Mouse (Mus musculus): ENCODE measurements around the gene Nup133.
A peak's percentile ranks its signal among the peaks of the same experiment; 100 is the strongest.
"Not testable (repeated sequence)": the region's sequence is repeated elsewhere in the genome, so short reads cannot be mapped to it uniquely, and the experiment has no call there.

Nup133 gene

DNA sequence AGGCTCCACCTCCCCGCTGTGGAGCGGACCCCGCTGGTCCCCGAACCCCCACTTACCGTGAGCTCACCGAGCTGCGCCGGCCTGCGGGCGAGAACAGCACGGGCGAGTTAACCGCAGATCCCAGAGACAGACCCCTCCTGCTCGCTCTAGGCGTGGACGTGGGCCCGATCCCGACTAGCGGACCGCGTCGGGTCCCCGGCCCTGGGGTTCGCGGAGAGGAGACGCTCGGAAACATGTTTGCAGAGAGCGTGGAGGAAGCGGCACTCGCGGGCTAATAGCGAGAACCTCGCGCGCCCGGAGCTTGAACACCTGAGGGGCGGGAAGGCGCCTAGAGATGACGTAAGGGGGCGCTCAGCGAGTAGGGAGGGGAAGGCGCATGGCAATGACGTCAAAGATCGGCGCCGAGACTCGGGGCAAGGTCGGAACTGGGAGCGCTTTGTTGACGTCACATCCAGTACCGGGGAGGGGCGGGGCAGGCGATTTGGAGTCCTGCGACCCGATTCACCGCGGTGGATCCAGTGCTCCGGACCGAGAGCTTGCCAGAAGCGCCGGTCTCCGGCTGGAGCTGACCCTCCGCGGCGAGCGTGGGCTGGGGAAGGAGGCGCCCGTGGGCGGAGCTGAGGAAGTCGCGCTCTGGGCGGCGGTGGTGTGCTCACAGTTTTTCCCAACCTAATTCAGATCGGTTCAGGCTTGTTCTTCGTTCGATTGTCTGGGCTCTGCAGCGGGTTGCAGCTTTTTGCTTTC lies at the start of gene Nup133:
Gene Nup133, minus strand, starts transcription at position 324 of the 744 bp plus-strand sequence.
- DNase-seq (ENCODE audit: low spot score in 2 of 2) = peak; percentile 99 to 100

DNA sequence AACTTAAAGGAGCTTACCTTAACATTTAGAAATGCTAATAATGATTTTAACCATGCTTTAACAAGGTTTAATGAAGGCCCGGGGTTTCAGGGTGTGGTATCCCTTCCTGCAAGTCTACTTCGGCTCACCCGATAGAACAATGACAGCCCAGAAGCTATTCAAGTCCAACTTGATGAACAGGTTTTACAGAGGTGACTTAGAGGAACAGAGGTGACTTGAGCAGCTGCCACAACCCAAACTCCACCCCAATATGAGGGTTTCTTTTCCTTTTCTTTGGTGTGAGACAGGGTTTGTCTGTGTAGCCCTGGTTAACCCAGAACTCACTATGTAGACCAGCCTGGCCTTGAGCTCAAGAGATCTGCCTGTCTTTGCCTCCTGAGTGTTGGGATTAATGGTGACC lies 44.9 kb upstream of the Nup133 start:
- no peak for DNase-seq (ENCODE audit: low spot score in 2 of 2)

DNA sequence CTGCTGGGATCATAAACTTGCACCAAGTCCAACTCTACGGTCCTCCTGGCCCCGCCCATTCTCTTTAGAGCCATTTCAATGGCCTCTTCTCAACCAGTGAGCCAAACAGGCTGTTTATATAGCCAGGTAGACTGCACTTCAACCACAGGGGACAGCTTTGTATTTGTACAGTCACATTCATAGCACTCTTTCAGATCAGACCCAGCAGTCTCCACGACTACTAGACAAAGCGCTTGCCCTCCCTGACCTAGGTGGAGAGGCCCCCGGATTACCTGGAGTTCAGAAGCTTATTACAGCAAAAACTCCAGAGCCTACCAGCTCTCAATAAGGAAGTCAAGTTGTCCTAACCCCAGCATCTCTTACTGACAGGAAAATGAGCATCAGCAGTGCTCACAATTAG lies 44.5 kb upstream of the Nup133 start:
- DNase-seq (ENCODE audit: low spot score in 2 of 2) = no peak

DNA sequence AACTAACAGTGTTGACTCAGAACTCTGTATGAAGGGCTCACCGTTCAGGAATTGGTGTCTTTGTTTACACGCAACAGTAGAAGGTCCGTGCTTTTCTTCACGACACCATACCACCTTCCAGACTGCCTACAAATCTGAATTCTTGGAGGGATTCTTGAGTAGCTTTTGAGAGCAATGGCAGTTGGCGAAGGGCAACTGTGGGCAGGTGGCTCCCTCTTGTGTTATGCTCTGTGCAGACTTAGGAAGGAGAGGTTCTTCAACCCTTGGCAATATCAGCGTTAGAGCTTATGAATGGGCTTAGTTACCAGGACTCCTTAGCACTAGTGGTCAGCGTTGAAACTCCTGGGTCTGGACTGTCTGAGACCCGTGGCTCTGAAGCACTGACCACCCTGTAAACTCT lies 43.5 kb upstream of the Nup133 start:
- peak in 1 of 2 experiments; percentile 69 for DNase-seq (ENCODE audit: low spot score in 2 of 2)

DNA sequence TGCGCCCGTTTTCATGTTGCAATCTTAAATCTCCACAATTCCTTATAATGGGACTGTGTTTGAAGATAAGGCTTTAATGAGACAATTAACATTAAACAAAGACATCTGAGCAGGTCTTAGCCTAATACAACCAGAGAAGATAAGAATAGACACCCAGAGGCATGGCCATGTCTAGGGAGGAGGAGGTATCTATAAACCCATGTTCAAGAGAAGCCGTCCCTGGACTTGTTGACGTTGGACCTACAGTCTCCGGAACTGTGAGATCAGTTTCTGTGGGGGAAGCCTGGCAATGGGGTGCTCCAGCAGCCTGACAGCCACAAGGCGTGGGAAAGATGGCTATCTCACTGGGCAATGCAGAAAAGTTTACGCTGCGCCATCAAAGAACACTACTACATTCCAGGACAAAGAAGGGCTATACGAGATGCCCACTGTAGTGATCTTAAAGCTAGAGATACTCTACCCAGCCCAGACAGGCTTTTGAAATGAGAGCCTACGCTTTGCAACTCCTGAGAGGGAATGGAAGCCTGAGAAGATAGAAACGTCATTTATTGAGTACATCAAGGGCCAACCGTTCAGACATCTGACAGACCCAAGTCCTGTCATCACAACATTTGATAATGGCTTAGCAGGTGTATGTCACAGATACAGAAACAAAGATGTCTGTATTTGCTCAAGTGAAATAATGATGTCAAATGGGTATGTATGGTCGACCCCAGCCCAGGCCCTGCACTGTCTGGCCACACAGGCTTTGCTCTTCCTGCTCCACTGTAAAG lies 41.4 kb upstream of the Nup133 start:
- peak in 1 of 2 experiments; percentile 41 for DNase-seq (ENCODE audit: low spot score in 2 of 2)

DNA sequence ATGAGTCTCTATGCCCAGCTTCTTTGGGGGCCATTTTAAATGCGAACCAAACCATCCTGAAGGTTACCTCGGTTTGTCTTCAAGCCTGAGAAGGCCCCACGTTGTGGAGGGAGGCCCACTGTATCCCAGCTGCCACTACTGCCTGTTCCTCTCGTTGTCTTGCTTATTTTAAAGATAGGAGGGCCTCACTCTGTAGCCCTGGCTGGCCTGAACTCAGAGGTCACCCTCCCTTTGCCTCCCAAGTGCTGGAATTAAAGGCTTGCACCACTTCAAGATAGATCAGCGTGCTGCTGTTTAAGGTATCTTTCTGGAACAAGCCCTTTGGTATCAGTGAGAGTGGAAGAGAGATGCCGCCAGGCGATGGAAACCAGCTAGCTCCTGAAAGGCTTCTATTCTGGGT lies 40.1 kb upstream of the Nup133 start:
- DNase-seq (ENCODE audit: low spot score in 2 of 2) = peak in 1 of 2 experiments; percentile 42

DNA sequence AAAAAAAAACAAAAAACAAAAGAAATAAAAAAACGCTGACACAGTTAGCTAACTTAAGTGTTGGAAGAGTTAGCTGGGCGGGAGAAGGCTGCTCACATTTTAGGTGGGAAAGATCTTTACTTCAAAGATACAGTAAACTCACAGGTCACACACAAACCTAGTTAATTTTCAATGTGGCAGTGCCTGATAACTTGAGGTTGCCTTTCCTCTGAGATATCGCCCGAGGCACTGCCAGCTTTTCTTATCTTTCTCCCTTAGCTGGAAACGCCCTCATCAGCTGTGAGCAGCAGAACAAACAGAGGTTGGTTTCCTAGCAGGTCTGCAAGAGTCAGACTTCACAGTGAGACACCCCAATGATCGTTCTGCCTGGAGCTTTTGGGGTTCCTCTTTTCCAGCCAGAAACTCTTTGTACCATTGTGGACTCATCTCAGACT lies 39.6 kb upstream of the Nup133 start:
- peak; percentile 61 to 78 for DNase-seq (ENCODE audit: low spot score in 2 of 2)

DNA sequence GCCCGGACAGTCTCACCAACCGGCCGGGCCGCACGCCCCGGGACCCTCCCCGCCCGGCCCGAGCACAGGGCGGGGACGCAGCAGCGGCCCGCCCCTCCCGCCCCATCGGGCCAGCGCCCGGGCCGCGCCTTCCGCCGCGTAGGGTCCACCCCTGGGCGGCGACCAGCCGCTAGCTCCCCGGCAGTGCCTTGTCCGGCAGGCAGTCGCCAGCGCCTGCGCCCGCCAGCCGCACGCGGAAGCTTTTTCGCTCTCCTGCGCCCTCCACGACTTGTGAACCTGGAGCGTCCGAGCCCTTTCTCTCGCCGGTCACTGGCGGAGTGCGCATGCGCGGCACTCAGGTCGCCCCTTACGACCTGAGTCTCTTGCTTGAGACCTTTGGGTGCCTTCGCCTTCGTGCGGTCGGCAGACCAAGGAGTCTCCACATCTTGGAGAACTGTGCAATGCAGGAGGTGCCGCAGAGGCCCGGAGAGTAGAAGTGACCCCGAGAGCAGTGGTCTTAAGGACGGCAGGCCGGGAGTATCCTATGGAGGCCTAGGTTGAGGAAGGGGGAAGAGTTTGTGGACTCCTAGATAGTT lies 33.8 kb upstream of the Nup133 start, which contains the start of gene Abcb10:
Gene Abcb10, minus strand, starts transcription at position 297 of the 575 bp plus-strand sequence.
- DNase-seq (ENCODE audit: low spot score in 2 of 2) = peak; percentile 87 to 88

DNA sequence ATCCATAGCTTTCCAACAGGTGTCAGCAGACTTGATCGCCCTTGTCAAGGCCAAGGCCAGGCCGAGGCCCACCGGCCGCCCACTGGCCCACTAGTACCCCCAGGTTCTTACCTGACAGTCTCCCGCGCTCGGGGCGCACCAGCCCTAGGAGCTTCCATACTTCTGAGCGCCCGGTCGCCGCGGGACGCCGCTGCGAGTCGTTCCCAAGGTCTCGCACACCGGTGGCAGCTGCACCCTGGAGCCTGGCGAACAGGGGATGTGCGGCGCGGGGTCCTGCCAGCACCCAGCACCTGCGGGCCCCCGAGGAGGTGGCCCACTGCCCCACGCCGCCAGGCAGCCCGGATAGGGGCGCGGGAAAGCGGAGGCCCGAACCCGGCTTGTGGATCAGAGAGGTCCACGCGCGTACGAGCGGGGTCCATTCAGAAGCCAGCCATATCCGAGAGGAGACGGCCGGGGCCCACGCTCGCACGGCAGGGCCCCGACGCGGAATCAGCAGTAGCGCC lies 33.3 kb upstream of the Nup133 start:
- DNase-seq (ENCODE audit: low spot score in 2 of 2) = peak; percentile 62 to 72

DNA sequence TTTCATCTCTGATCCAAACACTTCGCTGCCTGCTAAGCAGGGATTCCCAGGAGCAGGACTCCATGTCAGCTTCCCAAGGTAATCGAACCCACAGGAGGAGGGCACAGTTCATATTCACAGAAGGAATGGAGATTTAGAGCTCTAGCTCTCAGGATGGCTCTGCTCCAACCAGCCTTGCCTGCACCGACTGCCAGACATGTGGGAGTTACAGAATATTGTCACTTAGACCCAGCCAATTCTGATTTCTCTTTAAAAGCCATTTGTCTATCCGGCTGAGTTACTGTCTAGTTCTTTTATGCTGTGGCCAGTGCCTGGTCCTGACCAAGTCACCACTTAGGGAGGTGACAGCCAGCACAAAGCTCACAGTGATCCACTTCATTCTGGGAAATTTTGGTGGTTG lies 32.6 kb upstream of the Nup133 start:
- DNase-seq (ENCODE audit: low spot score in 2 of 2) = peak in 1 of 2 experiments; percentile 53

DNA sequence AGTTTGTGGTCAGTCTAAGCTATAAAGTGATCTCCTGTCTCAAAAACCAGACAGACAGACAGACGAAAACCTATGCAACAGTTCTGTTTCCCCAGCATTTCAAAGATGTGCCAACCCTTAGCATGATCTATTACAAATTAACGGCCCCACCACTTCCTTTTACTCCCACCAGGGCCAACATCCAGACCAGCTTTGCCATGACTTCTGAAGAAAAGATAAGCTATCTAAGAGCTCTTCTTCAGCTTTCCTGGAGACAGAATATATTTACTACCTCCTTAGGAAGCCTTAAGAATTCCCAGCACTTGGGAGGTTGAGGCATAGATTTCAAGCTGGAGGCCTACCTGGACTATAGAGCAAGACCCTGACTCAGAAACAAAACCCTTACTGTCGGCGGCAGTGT lies 31.2 kb upstream of the Nup133 start:
- no peak for DNase-seq (ENCODE audit: low spot score in 2 of 2)

DNA sequence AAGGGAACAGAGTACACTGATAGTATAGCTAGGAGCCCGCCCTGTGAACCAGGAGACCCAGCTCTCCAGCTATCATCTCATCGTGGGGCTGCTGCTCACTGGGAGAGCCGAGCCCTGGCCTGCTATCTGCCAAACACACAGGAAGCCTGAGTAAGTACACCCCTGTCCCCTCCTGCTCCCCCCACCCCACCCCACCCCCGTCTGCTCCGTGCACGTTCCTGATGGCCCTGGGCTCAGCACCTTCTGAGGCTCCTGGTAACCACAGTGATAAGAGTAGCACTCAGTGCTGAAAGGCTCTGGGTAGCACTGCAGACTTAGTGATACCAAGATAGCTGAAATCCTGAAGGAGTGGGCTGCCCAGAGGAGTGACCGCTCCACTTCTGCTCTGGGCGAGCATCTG lies 29.9 kb upstream of the Nup133 start:
- peak; percentile 54 to 58 for DNase-seq (ENCODE audit: low spot score in 2 of 2)

DNA sequence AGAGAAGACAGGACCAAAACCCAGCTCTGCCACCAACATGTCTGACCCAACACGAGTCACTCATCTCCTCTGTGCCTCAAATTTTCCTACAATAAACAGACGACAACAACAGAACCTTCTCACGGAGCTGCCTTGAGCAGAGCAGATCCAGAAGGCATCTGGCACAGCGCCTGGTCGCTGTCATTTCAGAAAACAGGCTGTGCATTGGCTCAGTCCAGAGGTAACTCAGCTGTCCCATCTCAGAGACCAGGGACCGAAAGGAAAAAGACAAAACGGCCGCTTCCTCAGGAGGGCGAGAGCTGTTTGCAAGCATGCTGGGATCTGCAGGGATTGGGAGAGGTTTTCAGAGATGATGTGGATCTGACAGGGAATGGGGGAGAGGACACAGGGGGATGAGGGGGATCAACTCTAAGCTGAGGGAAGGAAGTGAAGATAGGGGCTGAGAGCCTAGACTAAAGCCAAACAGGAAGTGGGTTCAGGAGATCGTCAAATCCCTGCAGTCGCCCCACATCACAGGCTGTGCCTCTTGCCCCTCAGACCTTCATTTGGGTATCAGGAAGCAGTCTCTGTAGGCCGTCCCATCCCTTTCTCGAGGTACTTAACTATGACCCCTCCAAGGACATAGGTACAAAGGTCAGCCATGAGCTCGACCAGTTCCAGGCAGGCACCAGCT lies 29.2 kb upstream of the Nup133 start:
- no peak for DNase-seq (ENCODE audit: low spot score in 2 of 2)

DNA sequence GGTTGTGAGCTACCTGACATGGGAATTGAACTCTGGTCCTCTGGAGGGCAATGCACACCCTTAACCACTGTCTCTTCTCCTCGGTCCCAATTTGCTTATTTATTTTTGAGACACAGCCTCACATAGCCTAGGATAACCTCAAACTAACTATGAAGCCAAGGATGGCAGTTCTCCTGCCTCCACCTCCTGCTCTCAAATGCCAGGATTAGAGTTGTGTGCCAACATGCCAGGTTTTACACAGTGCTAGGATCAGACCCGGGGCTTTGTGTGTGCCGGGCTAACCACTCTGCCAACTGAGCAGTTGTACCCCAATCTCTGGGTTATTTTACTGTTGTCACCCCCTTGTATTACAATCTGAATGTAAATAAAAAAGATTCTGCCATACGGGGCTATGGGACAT lies 28.4 kb upstream of the Nup133 start:
- DNase-seq (ENCODE audit: low spot score in 2 of 2) = no peak

DNA sequence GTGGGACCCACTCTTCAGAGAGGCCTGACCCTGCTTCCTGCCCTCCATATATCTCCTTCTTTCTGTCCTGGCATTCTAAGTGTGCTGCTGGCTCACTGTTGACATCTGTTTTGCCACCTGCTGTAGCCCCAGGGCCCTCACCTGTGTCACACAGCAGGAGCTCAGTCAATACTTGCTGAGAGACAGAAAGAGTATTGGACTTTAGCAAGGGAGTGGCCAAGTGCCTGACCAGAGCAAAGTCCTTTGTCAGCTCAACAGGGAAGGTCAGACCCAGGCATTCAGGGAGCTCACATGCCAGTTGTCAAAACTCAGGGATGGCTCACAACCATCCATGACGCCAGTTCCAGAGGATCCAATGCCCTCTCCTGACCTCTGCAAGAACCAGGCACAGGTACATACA lies 24.4 kb upstream of the Nup133 start:
- no peak for DNase-seq (ENCODE audit: low spot score in 2 of 2)

DNA sequence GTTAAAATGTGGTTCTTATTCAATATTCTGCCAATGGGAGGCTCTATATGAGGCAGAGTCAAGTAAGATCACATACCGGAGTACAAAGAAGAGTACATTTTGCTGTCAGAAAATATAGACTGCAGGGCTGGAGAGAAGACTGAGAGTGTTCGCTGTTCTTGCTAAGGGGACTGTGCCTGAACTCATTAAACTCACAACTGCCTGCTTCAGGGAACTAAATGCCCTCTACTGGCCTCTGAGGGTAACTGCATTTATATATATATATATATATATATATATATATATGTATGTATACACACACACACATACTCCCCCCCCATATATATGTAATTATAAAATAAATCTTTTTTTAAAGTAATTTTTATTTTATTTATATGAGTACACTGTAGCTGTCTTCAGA lies 17.8 kb upstream of the Nup133 start:
- DNase-seq (ENCODE audit: low spot score in 2 of 2) = no peak

DNA sequence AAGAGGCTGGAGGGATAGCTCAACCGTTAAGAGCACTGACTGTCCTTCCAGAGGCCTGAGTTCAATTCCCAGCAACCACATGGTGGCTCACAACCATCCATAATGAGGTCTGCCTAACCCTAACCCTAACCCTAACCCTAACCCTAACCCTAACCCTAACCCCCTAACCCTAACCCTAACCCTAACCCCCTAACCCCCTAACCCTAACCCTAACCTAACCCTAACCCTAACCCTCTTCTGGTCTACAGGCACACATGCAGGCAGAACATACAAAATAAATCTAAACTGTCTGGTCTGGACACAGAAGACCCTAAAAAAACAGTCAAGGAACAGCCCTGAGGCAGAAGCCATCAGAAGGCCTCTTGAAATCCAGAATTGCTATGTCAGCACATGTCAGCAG lies 12.3 kb upstream of the Nup133 start:
- DNase-seq (ENCODE audit: low spot score in 2 of 2) = no peak

DNA sequence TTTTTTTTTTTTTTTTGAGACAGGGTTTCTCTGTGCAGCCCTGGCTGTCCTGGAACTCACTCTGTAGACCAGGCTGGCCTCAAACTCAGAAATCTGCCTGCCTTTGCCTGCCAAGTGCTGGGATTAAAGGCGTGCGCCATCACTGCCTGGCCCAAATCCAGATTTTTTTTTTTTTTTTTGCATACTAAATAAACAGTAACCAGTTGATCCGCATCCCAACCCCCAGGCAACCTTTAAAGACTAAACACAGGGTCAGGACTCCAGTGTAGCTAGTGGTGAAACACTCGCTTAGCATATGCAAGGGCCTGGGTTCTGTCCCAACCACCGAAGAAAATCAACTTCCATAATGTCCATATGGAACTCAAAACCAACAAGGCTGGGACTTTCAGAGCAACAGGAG lies 11.5 kb upstream of the Nup133 start:
- DNase-seq (ENCODE audit: low spot score in 2 of 2) = not testable (repeated sequence)

DNA sequence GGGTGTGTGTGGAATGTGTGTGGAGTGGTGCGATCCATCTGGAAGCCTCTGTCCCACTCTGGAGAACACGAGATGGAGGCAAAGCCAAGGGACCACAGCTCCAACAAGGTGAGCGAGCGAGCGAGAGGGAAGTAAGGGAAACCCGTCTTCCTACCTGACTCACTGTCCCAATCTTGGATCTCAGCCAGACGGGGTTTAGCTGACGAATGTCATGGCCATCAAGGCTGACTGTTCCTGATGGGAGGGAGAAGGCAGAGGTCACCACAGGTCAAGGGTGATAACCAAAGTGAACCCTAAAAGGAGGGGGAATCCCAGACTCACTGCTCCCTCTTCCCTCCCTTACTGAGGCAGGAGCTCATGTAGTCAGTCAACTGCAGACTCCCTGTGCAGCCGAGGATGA lies 11.0 kb upstream of the Nup133 start:
- DNase-seq (ENCODE audit: low spot score in 2 of 2) = no peak

DNA sequence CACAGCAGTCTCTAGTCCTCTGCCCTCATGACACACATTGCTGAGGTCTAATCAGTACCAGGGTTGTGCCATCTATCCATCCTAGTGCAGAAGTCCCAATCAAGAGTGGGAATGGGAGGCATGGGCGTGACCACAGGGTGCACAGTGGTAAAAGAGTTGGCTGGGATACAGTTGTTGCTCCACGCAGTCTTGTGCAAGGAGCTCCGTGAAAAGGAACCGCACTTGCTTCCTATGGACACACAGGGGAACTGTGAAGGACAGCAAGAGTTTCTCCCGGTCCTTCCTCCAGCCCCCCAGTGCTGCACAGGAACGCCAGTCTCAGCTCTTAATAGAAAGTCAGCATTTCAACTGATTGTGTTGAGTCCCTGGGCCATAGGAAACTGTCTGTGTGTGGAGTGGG lies 10.4 kb upstream of the Nup133 start:
- no peak for DNase-seq (ENCODE audit: low spot score in 2 of 2)

DNA sequence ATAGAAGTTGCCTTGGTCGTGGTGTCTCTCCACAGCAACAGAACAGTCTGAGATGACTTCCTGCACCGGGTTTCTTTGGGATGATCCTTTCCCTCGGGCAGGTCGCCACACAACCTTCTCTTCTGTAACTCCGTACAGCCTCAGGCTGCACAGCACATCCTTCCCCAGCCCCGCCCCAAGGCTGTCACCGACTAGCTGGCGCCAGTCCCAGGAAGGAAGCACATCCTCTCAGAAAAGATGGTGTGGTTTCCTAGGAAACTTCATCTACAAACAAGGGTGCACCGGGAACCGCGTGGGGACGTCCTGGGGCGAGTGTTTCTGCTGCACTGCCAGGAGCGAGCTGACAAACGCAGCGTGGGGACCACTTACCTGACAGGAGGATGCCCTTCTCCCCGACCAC lies 9.1 kb upstream of the Nup133 start:
- DNase-seq (ENCODE audit: low spot score in 2 of 2) = no peak

DNA sequence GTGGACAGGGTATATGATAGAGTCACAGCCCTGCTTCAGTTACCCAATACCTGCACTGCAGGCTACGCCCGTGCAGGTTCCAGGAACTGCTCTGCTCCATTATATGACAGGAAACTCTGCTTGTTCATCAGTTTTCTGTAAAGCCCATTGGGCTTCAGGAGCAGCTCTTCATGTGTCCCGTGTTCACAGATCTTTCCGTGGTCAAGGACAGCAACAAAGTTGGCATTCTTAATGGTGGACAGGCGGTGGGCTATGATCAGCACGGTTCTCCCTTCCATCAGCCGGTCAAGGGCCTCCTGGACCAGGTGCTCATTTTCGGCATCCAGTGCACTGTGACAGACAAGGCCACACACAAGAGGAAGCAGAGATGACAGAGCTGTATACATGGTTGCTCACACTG lies 5.2 kb upstream of the Nup133 start:
- DNase-seq (ENCODE audit: low spot score in 2 of 2) = no peak

Measured in spleen, postnatal 10 days (tissue).